ENCODE assay signal across 18 mouse cellular contexts in the genomic region with DNA sequence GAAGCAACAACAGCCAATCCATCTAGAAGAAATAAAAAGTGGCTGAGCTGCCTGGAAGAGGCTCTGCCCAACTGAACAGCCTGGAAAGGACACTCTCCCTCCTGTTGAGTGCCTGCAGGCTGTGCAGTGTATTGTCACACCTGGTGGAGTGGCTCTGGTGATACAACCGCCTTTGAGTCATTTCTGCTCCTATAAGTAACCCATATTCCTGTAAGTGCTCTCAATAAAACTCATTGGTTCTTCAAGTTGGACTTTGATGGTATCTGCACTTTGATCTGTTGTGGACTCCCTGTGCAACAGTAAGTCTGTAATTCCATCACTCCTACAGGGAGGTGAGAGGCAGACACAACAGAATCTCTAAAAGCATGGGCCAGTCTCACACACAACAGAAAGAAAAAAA.
"Had no signal": no experiment of that assay in that cellular context is flagged by ENCODE, and none has a peak within 500 bp of the region (broad histone marks: within the 10 kb centered on the region; RNA-seq: fewer than 3 reads in every experiment).

No protein-coding gene starts in this region.

- H3K9me3 ChIP-seq: limb, embryonic 12.5 days; limb, embryonic 15.5 days; midbrain, embryonic 12.5 days; midbrain, embryonic 15.5 days; neural tube, embryonic 12.5 days; neural tube, embryonic 15.5 days had no signal

- H3K4me1 ChIP-seq: limb, embryonic 12.5 days; limb, embryonic 15.5 days; midbrain, embryonic 12.5 days; midbrain, embryonic 15.5 days; neural tube, embryonic 12.5 days; neural tube, embryonic 15.5 days had no signal

- DNase-seq: kidney, postnatal 36 days; left cerebral cortex, postnatal 4 days; liver, postnatal 0 days; lung, embryonic 14.5 days; lung, postnatal 4 days; retina, postnatal 1 day; right cerebral cortex, postnatal 25 days; thymus, postnatal 25 days had no signal

- H3K9ac ChIP-seq: limb, embryonic 12.5 days; limb, embryonic 15.5 days; liver, embryonic 14.5 days; liver, postnatal 0 days; lung, embryonic 14.5 days; midbrain, embryonic 12.5 days; midbrain, embryonic 15.5 days; neural tube, embryonic 12.5 days; neural tube, embryonic 15.5 days had no signal

- H3K4me2 ChIP-seq: limb, embryonic 12.5 days; limb, embryonic 15.5 days; liver, embryonic 11.5 days; lung, embryonic 14.5 days; midbrain, embryonic 12.5 days; midbrain, embryonic 15.5 days; neural tube, embryonic 12.5 days; neural tube, embryonic 15.5 days had no signal

- H3K4me3 ChIP-seq: limb, embryonic 12.5 days; limb, embryonic 15.5 days; midbrain, embryonic 12.5 days; midbrain, embryonic 15.5 days; neural tube, embryonic 12.5 days; neural tube, embryonic 15.5 days had no signal

- H3K27ac ChIP-seq: kidney, postnatal 0 days; limb, embryonic 12.5 days; limb, embryonic 15.5 days; liver, embryonic 14.5 days; midbrain, embryonic 12.5 days; midbrain, embryonic 15.5 days; neural tube, embryonic 12.5 days; neural tube, embryonic 15.5 days; stomach, postnatal 0 days had no signal

- ATAC-seq: liver, postnatal 0 days; midbrain, embryonic 15.5 days had no signal

- H3K36me3 ChIP-seq: limb, embryonic 12.5 days; limb, embryonic 15.5 days; midbrain, embryonic 12.5 days; midbrain, embryonic 15.5 days; neural tube, embryonic 12.5 days; neural tube, embryonic 15.5 days had no signal

- H3K27me3 ChIP-seq: limb, embryonic 12.5 days; limb, embryonic 15.5 days; midbrain, embryonic 12.5 days; midbrain, embryonic 15.5 days; neural tube, embryonic 12.5 days; neural tube, embryonic 15.5 days had no signal
